ENCODE assay signal across 14 mouse cellular contexts in the genomic region with DNA sequence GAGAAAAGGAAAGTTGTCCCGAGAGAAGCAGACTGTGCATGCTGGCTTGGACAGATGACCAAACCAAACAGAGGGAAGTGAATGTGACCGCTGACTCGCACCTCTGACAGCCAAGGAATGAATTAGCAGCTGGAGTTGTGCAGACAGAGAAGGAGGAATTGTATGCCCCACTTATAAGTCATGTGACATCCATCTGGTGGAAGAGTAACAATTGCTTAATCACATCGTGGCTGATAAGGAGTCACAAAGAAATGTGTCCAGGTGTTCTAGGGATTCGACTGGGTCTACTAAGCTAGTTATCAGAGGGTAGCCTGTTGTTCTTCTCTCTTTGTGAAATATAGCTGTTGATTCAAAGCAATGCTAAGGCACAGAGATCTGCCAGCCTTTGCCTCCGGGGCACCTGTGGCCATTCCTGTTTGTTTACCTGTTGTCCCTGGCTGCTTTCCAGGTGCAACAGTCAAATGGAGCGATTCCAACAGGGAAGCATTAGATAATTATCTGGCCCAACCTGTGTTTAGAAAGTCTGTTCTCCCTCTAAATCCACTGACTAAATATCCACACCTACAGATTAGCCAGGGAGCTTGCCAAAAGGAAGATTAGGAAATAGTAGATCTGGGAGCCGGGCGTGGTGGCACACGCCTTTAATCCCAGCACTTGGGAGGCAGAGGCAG.
DNase-seq lines count a peak whose midpoint lies in the region; ATAC-seq and TF ChIP-seq lines count a peak whose summit lies in the region.
"Had no signal": no experiment of that assay in that cellular context is flagged by ENCODE, and none has a peak within 500 bp of the region (broad histone marks: within the 10 kb centered on the region; RNA-seq: fewer than 3 reads in every experiment).

No protein-coding gene starts in this region.

- no peak for TF ChIP-seq POLR2A in cerebellum, adult 2 months (IDR thresholded peaks at IDR 0.05; ENCODE audit: borderline replicate concordance, insufficient read depth, low read length)

- TF ChIP-seq CTCF in cerebellum, adult 2 months (IDR thresholded peaks at IDR 0.05; ENCODE audit: borderline replicate concordance, insufficient read depth, low read depth, low read length): no peak

- H3K36me3 ChIP-seq in kidney, embryonic 15.5 days: no peaks in the 10 kb centered on the region
- no peaks in the 10 kb centered on the region for H3K36me3 ChIP-seq in intestine, embryonic 16.5 days (ENCODE audit: control insufficient read depth, insufficient read depth, low read length)
- H3K36me3 ChIP-seq in hindbrain, embryonic 14.5 days (replicated peaks; ENCODE audit: control insufficient read depth, insufficient read depth): no peaks in the 10 kb centered on the region

- H3K4me1 ChIP-seq in kidney, embryonic 15.5 days: peaks cover 11% of the 10 kb centered on the region
- H3K4me1 ChIP-seq in cerebellum, adult 2 months (ENCODE audit: control insufficient read depth, insufficient read depth, low read length): no peaks in the 10 kb centered on the region
- no peaks in the 10 kb centered on the region for H3K4me1 ChIP-seq in intestine, embryonic 16.5 days (ENCODE audit: control insufficient read depth, insufficient read depth, low read length)
- no peaks in the 10 kb centered on the region for H3K4me1 ChIP-seq in hindbrain, embryonic 14.5 days (replicated peaks; ENCODE audit: control insufficient read depth, insufficient read depth, low read length)

- no peaks in the 10 kb centered on the region for H3K9me3 ChIP-seq in kidney, embryonic 15.5 days (replicated peaks)
- no peaks in the 10 kb centered on the region for H3K9me3 ChIP-seq in intestine, embryonic 16.5 days (ENCODE audit: control insufficient read depth, low read length)
- H3K9me3 ChIP-seq in hindbrain, embryonic 14.5 days (ENCODE audit: control insufficient read depth, low read length): no peaks in the 10 kb centered on the region

- H3K27ac ChIP-seq in kidney, embryonic 15.5 days: no peak overlapping the region
- no peak overlapping the region for H3K27ac ChIP-seq in cerebellum, adult 2 months (ENCODE audit: insufficient read depth, low read length)
- H3K27ac ChIP-seq in intestine, embryonic 16.5 days (ENCODE audit: low read length): 0 out of 2 replicates have a peak overlapping the region, but pooled peaks have one; percentile 33
- H3K27ac ChIP-seq in hindbrain, embryonic 14.5 days: no peak overlapping the region
- H3K27ac ChIP-seq: layer of hippocampus, adult 2 months had no signal

- WGBS in kidney, embryonic 15.5 days: 80% methylated on average over 10 of the region's 10 CpGs
- WGBS in cerebellum, adult 2 months: 40% methylated on average over 10 of the region's 10 CpGs
- WGBS in intestine, embryonic 16.5 days: 72% methylated on average over 10 of the region's 10 CpGs
- WGBS in hindbrain, embryonic 14.5 days: 89% methylated on average over 10 of the region's 10 CpGs

- H3K27me3 ChIP-seq in kidney, embryonic 15.5 days: no peaks in the 10 kb centered on the region
- H3K27me3 ChIP-seq in cerebellum, adult 2 months (ENCODE audit: control insufficient read depth, insufficient read depth, low read length): no peaks in the 10 kb centered on the region
- no peaks in the 10 kb centered on the region for H3K27me3 ChIP-seq in intestine, embryonic 16.5 days (replicated peaks; ENCODE audit: control insufficient read depth, insufficient read depth, low read length)
- no peaks in the 10 kb centered on the region for H3K27me3 ChIP-seq in hindbrain, embryonic 14.5 days (ENCODE audit: control insufficient read depth, insufficient read depth, low read length)

- DNase-seq in kidney, adult 18-20 months: peak; percentile 10
- peak; percentile 86 for DNase-seq in 3T3-L1 (ENCODE audit: low read depth, low spot score)
- DNase-seq in cerebellum, adult 2 months: peak; percentile 62 to 78
- no peak for DNase-seq in hindbrain, embryonic 14.5 days (ENCODE audit: low spot score)
- no peak for DNase-seq in layer of hippocampus, adult 9-11 months
- DNase-seq: adrenal gland, postnatal 14 days; heart, postnatal 36 days; left cerebral cortex, postnatal 4 days; midbrain, embryonic 14.5 days; thymus, postnatal 25 days had no signal

- no peak for ATAC-seq in kidney, embryonic 15.5 days (replicated peaks; ENCODE audit: low FRiP score)
- peak; percentile 54; the same call in 1 of the 2 replicates for ATAC-seq in intestine, embryonic 16.5 days
- ATAC-seq in granulocyte monocyte progenitor cell, adult 5-6 weeks (replicated peaks; ENCODE audit: poor library complexity, severe bottlenecking): no peak
- no peak for ATAC-seq in hindbrain, embryonic 14.5 days (ENCODE audit: low FRiP score)

- no peak overlapping the region for H3K4me2 ChIP-seq in kidney, embryonic 15.5 days
- H3K4me2 ChIP-seq in intestine, embryonic 16.5 days (ENCODE audit: low read depth, low read length): no peak overlapping the region
- H3K4me2 ChIP-seq in hindbrain, embryonic 14.5 days (replicated peaks): no peak overlapping the region

- H3K4me3 ChIP-seq in kidney, embryonic 15.5 days (replicated peaks): no peak overlapping the region
- H3K4me3 ChIP-seq in cerebellum, adult 2 months (replicated peaks; ENCODE audit: insufficient read depth, low read depth, low read length): no peak overlapping the region
- H3K4me3 ChIP-seq in intestine, embryonic 16.5 days (ENCODE audit: low read length): no peak overlapping the region
- no peak overlapping the region for H3K4me3 ChIP-seq in hindbrain, embryonic 14.5 days (replicated peaks; ENCODE audit: low read length)
- H3K4me3 ChIP-seq: layer of hippocampus, adult 2 months had no signal

- H3K9ac ChIP-seq in kidney, embryonic 15.5 days: no peak overlapping the region
- H3K9ac ChIP-seq in intestine, embryonic 16.5 days (ENCODE audit: low read depth, low read length): no peak overlapping the region
- H3K9ac ChIP-seq in hindbrain, embryonic 14.5 days: no peak overlapping the region

Comparison
In these comparisons a context has a peak if more than half of its experiments do, and no peak if none do; other contexts are left out.
1. DNase-seq: peak in kidney, adult 18-20 months (single experiment), 3T3-L1 (single experiment) and cerebellum, adult 2 months (2 of 2); none in hindbrain, embryonic 14.5 days (single experiment) and layer of hippocampus, adult 9-11 months (single experiment).